Mouse (Mus musculus): ENCODE measurements at regions not wholly inside any gene's neighbourhood (a gene's known extent, or its start where the extent isn't known, plus 50 kb on each side); places are given as distances from the start of the nearest gene placed in this dataset.

GRCm38 (mm10) chr1:61135597-61136545 is 158.1 kb downstream of the Icos start:
- no peak for DNase-seq (ENCODE audit: low spot score)

DNA sequence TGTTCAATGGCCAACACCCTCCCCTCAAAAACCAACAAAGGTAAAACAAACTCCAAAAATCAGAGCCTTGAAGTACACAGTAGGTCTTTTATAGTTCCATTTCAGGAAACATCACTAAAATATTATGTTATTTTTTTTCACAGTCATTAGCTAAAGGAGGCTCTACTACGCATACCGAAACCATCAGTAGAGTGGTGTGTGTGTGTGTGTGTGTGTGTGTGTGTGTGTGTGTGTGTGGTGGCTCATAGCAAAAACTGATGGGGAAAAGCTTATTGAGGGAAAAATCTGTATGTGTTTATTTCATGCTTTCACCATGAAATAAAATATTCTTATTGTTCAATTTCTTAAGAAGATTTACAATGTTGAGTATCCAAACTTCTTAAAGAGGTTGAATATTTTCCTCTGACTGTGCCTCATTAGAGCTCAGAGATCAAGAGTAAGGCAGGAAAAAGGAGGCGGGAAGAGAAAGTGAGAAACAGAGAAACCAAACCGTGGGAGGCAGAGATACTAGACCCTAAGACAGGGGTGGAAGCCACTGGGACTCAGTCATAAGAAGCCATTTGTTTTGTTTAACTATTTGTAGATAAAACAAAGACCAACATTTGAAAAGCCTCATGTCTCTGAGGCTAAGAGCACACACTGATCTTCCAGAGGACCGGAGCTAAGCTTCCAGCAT is 159.6 kb downstream of the Icos start:
- no peak for DNase-seq (ENCODE audit: low spot score)

DNA sequence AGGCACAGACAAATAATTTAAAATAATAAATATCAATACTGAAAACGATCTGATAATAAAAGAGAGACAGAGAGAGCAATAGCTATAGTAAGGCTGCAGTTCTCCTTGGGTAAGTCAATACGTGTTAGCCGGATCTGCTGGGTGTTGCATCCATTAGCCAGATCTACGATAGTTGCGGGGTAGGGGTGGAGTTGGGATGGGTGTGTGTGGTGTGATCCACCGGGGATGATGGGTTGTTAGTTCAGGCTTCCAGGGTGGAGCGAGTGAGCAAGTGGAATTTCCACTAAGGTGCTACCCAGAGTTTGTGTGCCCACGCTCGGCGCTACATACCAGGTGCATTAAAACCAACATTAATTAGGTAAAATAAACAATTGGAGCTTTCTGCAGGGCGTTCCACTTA is 160.2 kb downstream of the Icos start:
- no peak for DNase-seq (ENCODE audit: low spot score)

- DNase-seq (ENCODE audit: low spot score) = no peak
Measured at GRCm38 (mm10) chr1:61139291-61139983, 161.7 kb downstream of the Icos start.

DNA sequence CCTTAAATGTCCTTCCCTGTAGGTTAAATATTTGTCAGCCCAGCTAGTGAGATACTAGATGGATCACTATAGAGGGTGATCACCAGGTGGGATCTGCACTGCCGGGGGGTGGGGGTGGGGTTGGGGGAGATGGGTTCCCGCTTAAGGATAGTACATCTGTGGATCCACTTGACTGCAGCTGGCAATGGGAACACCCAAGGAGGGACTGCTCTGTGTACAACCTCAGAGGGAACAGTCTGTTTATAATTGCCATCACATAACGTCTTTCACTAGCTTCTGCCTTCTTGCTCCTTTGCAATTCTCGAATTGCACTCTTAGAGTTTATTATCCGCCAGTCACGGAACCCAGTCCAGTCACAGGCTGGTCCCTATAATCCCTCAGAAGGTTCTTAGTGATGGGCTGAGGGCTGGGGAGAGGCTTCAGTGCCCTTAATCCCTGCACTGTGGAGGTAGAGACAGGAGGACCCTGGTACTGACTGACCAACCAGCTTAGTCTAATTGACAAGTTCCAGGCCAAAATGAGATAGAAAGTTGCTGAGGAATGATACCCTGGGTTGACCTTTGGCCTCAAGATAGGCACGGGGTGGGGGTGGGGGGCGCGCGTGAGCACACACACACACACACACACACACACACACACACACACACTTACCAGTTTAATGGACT is 162.4 kb downstream of the Icos start:
- DNase-seq (ENCODE audit: low spot score) = no peak

GRCm38 (mm10) chr1:61140870-61141591 is 163.3 kb downstream of the Icos start:
- no peak for DNase-seq (ENCODE audit: low spot score)

DNA sequence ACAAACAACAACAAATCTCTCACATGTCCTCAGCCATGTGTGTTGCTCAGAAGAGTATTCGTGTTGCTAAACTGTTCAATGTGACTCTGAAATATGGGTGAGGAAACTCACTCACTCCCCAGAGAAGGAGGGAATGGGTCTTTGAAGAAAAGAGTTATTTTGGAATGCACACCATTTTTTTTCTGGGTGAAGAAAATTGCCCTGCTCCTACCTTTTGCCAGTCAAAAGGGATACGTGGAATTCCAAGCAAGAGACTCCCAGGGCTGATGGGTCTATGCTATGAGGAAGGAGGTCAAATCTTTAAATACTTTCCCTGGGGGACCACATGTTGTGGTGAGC is 163.8 kb downstream of the Icos start:
- DNase-seq (ENCODE audit: low spot score) = no peak

GRCm38 (mm10) chr1:61141952-61142351 is 164.2 kb downstream of the Icos start:
- no peak for DNase-seq (ENCODE audit: low spot score)

DNA sequence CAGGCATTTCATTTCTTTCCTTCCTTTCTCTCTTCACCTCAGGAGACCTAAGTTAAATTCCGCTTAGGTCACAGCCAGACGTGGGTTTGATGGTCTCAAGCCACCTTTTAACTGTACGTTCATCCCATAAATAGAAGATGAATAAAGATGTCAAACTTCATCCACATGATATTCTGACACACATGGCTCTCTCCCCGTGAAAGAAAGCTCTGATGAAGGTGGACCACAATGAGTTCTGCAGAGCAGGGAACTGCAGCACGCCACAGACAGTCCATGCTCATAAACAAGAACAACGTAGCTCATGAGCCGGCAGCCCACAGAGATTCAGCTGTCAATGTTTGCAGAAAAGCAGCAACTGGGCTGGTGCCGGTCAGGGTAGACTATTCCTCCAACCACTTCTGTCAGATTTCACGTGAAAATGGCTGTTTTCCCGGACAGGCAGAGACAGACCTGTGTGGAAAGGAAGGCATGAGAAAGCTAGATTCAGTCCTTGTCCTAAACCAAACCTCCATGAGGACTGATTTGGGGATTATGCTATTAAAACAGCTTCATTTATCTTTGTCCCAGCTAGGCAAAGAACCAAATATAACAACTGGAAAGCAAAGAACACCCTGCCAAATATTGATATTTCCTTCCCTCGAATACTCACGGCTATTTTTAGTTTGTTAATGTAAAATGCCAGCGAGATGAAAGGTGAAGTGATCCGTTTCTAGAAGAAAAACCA is 165.5 kb downstream of the Icos start:
- no peak for DNase-seq (ENCODE audit: low spot score)

- no peak for DNase-seq (ENCODE audit: low spot score)
Measured at GRCm38 (mm10) chr1:61143754-61144066, 166.0 kb downstream of the Icos start.

- no peak for DNase-seq (ENCODE audit: low spot score)
Measured at GRCm38 (mm10) chr1:61145013-61145412, 167.3 kb downstream of the Icos start.

DNA sequence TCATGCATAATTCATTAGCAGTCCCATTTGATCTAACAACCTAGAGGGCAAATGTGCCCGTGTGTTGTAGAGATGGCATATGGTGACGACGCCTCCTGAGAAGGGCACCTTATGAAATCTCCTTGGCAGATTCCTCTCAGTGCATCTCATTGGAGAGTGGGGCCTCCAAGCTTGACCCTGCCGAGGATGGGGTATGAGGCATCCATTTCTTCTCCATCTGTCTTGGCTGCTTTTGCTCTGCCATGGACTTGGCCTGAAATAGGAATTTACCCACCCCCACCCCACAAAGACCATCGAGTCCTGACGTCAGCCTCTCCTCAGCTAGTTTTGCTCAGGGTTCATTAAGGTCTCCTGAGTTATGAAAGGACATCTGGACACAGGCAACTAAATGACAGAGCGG is 167.8 kb downstream of the Icos start:
- DNase-seq (ENCODE audit: low spot score) = no peak

DNA sequence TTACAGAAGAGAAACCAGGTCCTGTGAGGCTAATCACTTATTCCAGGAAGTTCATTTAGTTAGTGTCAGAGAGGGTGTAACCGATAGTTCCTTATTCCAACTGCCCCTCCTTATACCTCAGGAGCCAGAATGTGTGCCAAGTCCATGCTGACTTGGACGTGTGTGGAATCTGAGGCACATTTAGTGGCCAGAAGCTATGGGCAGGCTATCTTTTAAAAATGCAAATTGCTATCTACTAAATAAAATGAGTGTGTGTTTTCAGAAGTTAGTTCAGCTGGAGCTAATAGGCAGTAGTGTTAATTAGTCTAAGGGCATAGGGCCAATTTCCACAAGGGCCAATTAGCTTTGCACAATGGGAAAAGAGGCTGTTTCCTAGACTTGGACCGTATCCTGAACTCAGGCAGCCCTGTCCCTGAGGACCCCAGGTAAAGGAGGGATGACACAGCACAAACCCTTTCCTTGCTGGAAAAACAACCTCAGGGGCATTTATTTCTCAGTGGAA is 168.5 kb downstream of the Icos start:
- no peak for DNase-seq (ENCODE audit: low spot score)

- no peak for DNase-seq (ENCODE audit: low spot score)
Measured at GRCm38 (mm10) chr1:61151742-61152141, 174.0 kb downstream of the Icos start.

DNA sequence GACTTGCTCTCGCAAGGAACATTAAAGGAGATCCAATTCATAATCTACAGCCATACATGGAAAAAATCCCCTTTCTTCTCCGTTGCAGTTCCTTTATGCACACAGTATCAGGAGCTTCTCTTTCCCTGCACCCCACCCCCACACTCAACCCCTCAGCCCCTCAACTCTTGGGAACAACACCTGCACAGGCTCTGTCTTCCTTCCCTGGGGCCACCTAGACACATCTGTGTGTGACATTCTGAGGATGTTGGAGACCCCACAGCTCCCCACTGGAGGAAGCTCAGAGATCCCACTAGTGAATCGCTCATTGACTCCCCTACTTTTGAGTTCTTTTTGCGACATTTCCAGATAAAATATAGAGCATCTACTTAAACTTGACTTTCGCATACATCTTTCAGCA is 174.4 kb downstream of the Icos start:
- no peak for DNase-seq (ENCODE audit: low spot score)

GRCm38 (mm10) chr1:61154216-61154615 is 176.5 kb downstream of the Icos start:
- no peak for DNase-seq (ENCODE audit: low spot score)

- no peak for DNase-seq (ENCODE audit: low spot score)
Measured at GRCm38 (mm10) chr1:61157271-61157670, 179.5 kb downstream of the Icos start.

- DNase-seq (ENCODE audit: low spot score) = no peak
Measured at GRCm38 (mm10) chr1:61160505-61160904, 182.8 kb downstream of the Icos start.

DNA sequence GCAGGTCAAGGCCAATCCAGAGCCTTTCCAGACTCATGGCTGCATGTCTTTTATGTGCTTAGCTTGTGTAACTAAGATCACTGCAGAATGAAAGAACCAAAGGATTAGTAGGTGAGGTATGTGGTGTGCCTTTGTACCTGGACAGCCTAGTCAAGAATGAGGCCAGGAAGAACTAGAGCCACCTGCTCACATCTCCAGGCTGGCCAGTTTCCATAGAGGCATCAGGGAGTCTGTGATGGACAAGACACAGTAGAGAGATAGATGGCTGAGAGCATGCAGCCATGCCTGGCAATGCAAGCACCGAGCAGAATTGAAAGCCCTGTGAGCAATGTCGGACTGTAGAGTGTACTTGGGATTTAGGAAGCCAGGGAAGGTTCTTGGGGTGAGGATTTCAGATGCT is 186.5 kb downstream of the Icos start:
- no peak for DNase-seq (ENCODE audit: low spot score)

GRCm38 (mm10) chr1:61171941-61172340 is 194.2 kb downstream of the Icos start:
- DNase-seq (ENCODE audit: low spot score) = no peak

DNA sequence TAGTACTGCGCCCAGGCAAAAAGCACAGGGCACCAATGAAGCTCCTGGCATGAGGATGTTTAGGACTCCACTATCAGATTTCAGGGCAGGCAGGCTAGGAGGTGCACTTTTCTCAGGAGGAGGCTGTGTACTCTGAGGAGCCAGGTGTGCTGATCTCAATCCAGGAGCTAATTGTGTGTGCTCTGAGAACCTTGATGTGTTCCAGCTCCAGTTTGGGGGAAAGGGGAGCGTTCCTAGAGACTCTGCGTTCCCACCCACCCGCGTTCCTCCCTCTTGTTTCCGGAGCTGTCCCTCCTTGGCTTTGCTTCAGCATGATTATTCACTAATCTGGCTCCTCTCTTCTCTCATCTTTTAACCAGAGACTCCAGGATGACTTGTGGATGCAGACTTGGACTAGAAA is 195.2 kb downstream of the Icos start:
- no peak for DNase-seq (ENCODE audit: low spot score)
